Mouse (Mus musculus): Measurements from ENCODE around the gene Jmjd4.

The Jmjd4 gene

DNA sequence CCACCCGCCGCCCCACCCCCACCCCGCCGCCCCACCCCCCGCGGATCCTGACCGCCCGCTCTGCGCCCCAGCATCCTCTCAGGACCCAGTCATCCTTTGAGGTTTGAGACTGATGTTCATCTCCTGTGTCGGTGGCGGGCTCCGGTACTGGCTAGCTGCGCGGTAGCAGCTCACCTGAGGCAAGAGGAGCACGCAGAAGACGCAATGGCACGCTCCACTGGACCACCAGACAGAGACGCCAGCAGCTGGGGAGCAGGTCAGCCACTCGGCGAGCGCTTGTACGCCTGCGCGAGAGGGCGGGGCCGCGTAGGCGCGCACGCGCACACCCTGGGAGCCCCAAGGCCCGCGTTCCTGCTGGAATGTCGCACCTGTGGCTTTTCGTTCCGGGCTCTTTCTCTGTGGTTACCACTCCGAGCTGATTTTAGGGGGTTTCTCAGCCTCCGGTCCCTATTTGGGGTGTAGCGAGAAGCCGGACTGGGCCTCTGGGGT is at the start of gene Jmjd4:
Gene Jmjd4, plus strand, starts transcription at position 305 of the 489 bp plus-strand sequence.
- DNase-seq (ENCODE audit: low spot score in 2 of 2): peak; percentile 77 to 89

DNA sequence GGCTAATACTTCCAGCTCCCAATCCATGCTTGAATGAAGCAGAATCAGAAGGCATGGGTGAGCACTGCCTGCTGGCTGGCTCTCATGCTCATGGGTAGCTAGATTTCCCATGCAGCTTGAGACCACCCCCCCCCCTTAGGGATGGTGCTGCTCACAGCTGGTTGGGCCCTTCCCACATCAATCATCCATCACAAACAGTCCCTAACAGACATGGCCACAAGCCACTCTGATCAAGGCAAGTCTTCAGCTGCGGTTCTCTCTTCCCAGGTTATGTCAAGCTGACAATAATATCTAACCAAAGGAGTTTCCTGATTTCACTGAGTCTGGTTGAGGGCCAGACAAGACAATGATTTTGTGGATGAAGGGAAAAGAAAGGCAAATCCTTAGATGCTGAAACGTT is 49.0 kb upstream of the Jmjd4 start:
- DNase-seq (ENCODE audit: low spot score in 2 of 2): peak; percentile 31

GRCm38 (mm10) chr11:59405761-59406160 is 44.1 kb upstream of the Jmjd4 start:
- no peak for DNase-seq (ENCODE audit: low spot score in 2 of 2)

- DNase-seq (ENCODE audit: low spot score in 2 of 2): no peak
These were observed 39.0 kb upstream of the Jmjd4 start for GRCm38 (mm10) chr11:59410851-59411250.

GRCm38 (mm10) chr11:59412058-59412457 is 37.8 kb upstream of the Jmjd4 start:
- no peak for DNase-seq (ENCODE audit: low spot score in 2 of 2)

DNA sequence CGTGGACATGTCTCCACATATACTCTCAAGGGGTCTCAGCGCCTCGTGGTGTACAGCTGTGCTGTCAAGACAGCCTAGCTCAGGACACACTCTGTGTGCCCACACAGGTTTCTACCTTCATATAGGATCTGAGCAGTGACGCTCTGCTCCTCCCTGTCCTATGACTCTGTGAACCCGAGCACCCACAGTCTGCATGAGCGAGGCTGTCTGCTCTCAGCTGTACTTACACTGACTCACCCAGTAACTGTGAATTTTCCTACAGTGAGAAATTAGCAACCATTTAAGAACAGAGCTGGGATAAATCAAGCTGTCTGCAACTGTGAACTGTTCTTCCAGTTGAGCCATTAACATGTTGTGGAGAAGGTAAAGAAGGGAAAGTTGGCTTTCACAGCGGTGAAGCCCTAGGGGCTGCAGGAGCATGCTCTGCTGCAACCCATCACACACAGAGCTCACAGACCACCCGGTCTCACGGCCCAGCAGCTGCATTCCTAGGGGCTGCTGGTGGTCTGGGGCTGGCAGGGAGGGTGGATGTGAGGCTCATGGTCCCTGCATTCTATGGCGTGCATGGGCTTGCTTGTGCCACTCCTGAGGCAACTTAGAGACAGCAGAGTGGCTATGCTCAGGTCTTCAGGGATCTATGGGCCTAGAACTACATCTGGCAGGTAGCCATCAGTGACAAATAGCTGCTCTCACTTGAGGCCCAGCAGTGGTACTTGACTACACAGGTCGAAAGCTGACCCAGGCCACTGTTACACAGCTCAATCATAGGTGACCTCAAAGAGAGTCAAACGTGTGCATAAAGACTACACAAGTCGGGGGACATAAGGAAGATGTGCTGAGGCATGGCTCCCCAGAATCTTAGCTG is 36.6 kb upstream of the Jmjd4 start:
- no peak for DNase-seq (ENCODE audit: low spot score in 2 of 2)

DNA sequence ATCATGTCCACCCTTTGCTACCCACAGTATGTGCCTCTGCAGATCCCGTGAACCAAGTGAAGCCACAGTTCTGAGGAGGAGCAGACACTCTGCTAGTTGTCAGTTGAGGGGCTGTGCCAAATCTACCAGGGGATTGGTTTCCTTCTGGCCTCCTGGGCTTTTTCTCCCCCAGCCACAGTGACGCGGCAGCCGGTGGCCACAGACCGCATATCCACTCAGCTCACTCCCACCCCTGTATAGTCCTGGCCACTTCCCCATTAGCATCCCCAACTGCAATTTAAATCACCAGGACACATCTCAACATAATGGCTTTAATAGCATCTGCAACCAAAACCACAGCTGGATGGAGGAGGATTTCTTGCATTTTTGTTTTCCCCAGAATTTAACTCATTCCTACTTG is 31.1 kb upstream of the Jmjd4 start:
- DNase-seq (ENCODE audit: low spot score in 2 of 2): no peak

DNA sequence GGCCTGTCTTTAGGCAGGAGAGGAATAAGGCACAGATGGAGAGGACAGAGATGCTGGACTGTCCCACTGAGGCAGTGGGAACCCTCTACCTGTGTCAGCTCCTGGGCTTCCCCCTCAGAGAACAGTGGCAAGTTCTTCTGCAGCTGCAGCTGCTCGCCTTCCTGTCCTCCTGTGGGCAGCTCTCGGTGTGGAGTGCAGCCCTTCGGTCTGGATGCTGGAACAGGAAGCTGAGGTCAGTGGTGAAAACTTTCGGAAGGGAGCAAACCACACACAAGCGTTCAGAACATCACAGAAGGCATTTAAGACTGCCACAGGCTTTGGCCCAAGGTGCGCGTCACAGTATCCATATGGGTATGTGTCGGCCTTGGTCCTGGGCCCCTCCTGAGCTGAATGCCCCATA is 28.4 kb upstream of the Jmjd4 start:
- DNase-seq (ENCODE audit: low spot score in 2 of 2): no peak

- no peak for DNase-seq (ENCODE audit: low spot score in 2 of 2)
These were observed 27.9 kb upstream of the Jmjd4 start for GRCm38 (mm10) chr11:59421967-59422366.

- no peak for DNase-seq (ENCODE audit: low spot score in 2 of 2)
These were observed 26.7 kb upstream of the Jmjd4 start for GRCm38 (mm10) chr11:59423010-59423588.

DNA sequence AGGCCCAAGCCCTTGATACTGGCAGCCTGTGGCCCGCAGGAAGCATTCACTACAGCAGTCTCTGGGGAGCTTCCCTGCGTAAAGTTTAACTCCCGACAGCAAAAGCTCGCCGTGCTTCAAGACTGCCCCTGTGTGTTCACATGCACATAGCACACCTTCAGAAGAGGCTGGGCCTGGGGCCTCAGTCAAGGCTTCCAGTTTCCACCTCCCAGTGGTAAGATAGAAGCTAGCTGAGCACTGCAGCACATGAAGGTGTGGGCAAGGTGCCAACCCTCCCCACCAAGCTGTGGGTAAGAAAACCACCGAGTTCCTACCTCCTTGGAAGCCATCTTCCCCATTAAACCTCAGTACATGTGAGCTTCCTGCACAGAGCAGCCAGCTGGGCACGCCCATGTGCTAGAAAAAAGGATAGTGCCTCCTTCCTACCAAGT is 24.2 kb upstream of the Jmjd4 start:
- peak; percentile 54 to 67 for DNase-seq (ENCODE audit: low spot score in 2 of 2)

GRCm38 (mm10) chr11:59428057-59428660 is 21.7 kb upstream of the Jmjd4 start:
- DNase-seq (ENCODE audit: low spot score in 2 of 2): no peak

DNA sequence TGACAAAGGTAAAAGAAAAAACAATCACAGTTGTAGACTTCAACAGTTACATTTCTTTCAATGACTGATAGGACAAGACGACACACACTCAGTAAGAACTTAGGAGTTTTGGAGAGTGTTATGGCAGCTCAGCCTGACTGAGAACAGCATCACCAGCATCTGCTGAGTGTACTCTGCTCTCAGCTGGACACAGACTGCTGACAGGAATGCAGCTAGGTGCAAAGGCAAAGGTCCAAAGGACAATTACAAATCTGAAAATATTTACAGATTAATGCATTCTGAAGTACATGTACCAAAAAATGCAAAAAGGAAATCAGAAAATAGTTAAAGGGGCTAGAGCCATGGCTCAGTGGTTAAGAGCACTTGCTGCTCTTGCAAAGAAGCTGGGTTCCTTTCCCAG is 19.9 kb upstream of the Jmjd4 start:
- DNase-seq (ENCODE audit: low spot score in 2 of 2): no peak

GRCm38 (mm10) chr11:59432261-59432660 is 17.6 kb upstream of the Jmjd4 start:
- DNase-seq (ENCODE audit: low spot score in 2 of 2): no peak

DNA sequence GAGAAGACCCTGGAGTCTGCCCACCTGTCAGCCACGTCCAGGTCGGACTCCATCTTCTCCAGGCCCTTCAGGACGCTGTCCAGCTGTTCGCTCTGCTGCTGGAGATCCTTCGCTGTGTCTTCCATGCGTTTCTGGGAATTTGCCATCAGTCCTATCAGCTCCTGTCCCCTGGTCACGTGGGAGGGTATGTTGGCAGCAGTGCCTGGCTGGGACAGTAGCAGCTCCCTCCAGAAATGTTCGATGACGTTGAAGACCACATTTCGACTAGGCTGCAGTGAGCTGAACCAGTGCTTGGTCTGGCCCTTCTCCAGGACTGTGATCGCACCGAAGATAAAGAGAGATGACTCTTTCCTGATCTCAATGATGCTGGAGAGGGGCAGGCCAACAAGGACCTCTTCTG is 11.9 kb upstream of the Jmjd4 start:
- no peak for DNase-seq (ENCODE audit: low spot score in 2 of 2)

DNA sequence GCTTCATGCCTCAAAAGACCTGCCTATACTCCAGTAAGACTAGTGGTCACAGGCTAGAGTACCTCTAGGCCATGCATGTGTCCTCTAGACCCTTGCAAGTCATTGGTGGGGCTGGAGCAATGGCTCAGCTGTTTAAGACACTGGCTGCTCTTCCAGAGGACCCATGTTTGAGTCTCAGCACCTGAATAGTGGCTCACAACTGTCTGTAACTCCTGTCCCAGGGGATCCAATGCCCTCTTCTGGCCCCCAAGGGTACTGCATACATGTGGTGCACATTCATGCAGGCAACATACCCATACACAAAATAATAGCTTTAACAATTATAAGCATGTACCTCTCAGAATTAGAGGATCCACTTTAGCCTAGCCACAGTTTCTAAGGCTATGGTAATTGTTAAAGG is 6.7 kb upstream of the Jmjd4 start:
- DNase-seq (ENCODE audit: low spot score in 2 of 2): no peak

GRCm38 (mm10) chr11:59450230-59450771 is 456 bp downstream of the Jmjd4 start:
- DNase-seq (ENCODE audit: low spot score in 2 of 2): peak; percentile 46 to 52

DNA sequence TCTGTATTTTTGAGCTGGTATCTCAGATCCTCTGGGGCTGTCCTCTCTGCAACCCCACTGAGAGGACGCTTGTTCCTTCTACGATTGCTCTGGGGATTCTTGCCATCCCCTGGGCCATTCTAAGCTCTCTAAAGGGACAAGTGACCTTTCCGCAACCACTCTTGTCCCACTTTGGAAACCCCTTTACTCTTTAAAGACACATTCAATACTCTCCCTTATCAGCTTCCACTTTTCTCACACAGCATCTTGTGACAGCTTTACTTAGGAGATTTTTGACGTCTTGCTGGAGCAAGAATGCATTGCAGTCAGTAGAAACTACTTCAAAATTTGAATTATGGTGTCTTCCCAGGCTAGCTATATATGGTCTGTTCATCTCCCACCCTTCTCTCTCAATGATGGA is 1.2 kb downstream of the Jmjd4 start, which contains the start of gene Snap47:
Gene Snap47, minus strand, starts transcription at position 101 of the 400 bp plus-strand sequence.
- no peak for DNase-seq (ENCODE audit: low spot score in 2 of 2)

GRCm38 (mm10) chr11:59456346-59456745 is 6.5 kb downstream of the Jmjd4 start:
- no peak for DNase-seq (ENCODE audit: low spot score in 2 of 2)

DNA sequence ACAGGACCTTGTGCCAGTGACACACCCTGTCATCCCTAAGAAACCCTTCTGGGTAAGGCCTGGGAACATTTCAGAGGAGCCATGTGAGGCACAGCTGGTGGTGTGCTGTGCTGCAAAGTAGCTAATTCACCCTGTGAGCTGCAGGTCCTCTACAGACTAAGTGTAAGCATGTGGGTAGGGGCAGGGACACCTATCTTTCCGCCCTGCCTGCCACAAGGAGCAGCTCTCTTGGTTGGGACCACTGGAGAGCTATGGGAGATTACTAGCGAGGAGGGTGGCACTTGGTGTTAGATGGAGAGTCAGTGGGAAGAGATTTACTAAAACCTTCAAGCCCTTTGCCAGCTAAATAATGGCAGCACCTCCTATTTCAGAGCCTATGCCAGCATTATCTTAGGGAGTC is 7.0 kb downstream of the Jmjd4 start:
- no peak for DNase-seq (ENCODE audit: low spot score in 2 of 2)

- no peak for DNase-seq (ENCODE audit: low spot score in 2 of 2)
These were observed 9.1 kb downstream of the Jmjd4 start for GRCm38 (mm10) chr11:59458973-59459372.

DNA sequence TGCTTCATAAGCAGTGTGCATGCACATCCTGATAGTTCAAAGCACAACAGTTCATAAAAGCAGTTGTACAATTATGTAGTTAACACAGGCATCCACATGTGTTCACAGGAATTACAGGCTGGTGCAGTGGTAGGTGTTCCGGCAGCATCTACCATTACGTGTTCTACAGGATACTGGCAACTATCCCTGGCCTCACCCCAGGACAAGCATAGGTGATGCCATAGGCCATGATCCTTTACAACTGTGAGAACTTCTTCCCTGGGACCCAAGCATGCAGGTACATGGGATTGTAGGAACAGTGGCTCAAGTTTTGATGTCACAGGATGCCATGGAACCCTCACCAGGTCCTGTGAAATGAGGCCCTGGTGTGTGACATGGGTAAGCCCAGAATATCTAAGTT is 10.6 kb downstream of the Jmjd4 start:
- DNase-seq (ENCODE audit: low spot score in 2 of 2): no peak
